Mouse (Mus musculus): ENCODE results near the gene Ttc25.

GRCm38 (mm10) chr11:100504990-100505660 lies 40.3 kb upstream of the Ttc25 start:
- no peak for TF ChIP-seq CTCF (IDR thresholded peaks at IDR 0.05; ENCODE audit: extremely low read depth, insufficient read depth, low read length)
- no peak for TF ChIP-seq POLR2A (IDR thresholded peaks at IDR 0.05; ENCODE audit: extremely low read depth, insufficient read depth, low read length)
